Mouse (Mus musculus): ENCODE measurements around the gene Ttll9.
A peak's percentile ranks its signal among the peaks of the same experiment; 100 is the strongest.

The Ttll9 gene

DNA sequence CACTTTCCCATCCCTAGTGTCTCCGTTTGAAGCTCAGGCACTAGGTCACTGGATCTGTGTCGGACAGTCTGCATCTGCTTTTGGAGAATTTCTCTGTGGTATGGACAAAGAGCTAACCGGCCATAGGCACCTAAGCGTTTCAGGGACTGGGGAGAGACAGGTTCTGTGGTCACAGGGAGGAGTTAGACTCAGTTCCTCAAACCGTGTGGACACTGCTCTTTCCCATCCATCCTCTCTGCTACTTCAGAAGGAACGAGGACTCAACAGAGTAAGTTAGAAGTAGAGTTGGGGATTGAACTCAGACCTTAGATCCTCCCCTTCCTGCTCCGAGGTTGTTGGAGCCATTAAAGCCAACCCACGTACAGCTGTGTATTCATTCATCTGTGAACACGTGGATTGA, 89.3 kb downstream of the Ttll9 start:
- DNase-seq (ENCODE audit: low read depth), result no peak

- no peak for DNase-seq (ENCODE audit: low read depth)
Measured at GRCm38 (mm10) chr2:153052700-153053351, 90.5 kb downstream of the Ttll9 start.

DNA sequence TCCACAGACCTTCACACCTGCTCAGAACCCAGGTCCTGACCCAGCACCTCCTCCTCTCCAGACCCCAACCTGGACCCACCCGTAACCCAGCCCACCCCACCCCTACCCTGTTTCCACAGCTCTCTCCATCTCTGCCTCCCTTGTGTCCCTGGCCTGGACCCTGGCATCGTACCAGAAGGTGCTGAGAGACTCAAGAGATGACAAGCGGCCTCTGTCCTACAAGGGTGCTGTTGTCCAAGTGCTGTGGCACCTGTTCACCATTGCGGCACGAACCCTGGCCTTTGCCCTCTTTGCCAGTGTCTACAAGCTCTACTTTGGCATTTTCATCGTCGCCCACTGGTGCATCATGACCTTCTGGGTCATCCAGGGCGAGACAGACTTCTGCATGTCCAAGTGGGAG, 91.6 kb downstream of the Ttll9 start:
- no peak for DNase-seq (ENCODE audit: low read depth)

DNA sequence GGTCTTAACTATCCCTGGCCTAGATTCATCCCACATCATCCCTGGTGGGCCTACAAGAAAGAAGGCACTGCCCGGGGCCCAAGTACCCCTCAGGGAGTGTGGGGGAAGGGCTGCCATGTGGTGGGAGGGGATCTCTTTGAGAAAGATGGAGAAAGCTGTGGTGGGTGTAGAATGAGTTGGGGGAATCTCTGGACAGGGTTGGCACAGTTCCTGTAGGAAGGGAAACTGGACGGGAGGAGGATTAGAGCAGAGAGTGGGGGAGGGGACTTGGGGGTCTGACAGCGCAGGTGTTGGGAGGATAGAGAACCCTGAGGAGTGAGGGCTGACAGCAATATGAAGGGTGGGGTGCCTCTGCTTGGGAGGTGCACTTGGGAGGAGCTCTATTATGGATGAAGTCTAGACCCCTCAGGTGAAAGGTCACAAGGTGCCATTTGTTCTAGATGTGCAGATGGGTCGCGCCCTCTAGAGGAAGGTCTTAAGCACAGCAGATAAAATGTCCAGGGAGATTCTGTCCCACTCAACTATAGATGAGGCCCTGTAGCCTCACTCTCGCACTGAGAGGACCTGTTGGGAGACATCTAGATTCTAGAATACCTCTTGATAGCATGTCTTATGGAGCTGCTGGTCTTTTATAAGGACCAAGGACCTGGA, 93.1 kb downstream of the Ttll9 start:
- DNase-seq (ENCODE audit: low read depth), result peak; percentile 46

All from 416B (cell line).